Mouse (Mus musculus) neural tube, embryonic 14.5 days (tissue): ENCODE measurements around the gene Ttc34. TPM values are rescaled to one million over a fixed set of nuclear protein-coding genes. Genes with fewer than 3 reads are reported as not detected.
A peak's percentile ranks its signal among the peaks of the same experiment; 100 is the strongest.

Source experiments
- ATAC-seq: fragments of 200-750 bp; cut with Nextera tagmentation; 2 replicates; pipeline ENCODE4 v1.8.0; 2017; ENCODE audit warnings: low read depth, mild to moderate bottlenecking, moderate TSS enrichment, moderate library complexity
- H3K27ac ChIP-seq: fragments of 300-500 bp; sonication (generic); 2 replicates; pipeline ENCODE4 v1.5.1; 2014; ENCODE audit warnings: low read depth, mild to moderate bottlenecking, control low read depth, low read length, moderate library complexity, mixed read lengths
- H3K27me3 ChIP-seq: fragments of 300-500 bp; sonication (generic); 2 replicates; pipeline ENCODE4 v1.6.1; 2014; ENCODE audit warnings: low read length; ENCODE audit not compliant: control insufficient read depth, insufficient read depth
- H3K36me3 ChIP-seq: fragments of 300-500 bp; sonication (generic); 2 replicates; pipeline ENCODE4 v1.6.1; 2014; ENCODE audit warnings: low read length, mixed read lengths; ENCODE audit not compliant: control insufficient read depth, insufficient read depth
- H3K4me1 ChIP-seq: fragments of 300-500 bp; sonication (generic); 2 replicates; pipeline ENCODE4 v1.6.1; 2014; ENCODE audit warnings: low read length; ENCODE audit not compliant: control insufficient read depth, insufficient read depth
- H3K4me2 ChIP-seq: fragments of 300-500 bp; sonication (generic); 2 replicates; pipeline ENCODE4 v1.6.1; 2014; ENCODE audit warnings: mild to moderate bottlenecking, low read depth, low read length, control low read depth
- H3K4me3 ChIP-seq: fragments of 300-500 bp; sonication (generic); 2 replicates; pipeline ENCODE4 v1.5.1; 2014; ENCODE audit warnings: low read depth, low read length, control low read depth, mixed read lengths
- H3K9ac ChIP-seq: fragments of 300-500 bp; sonication (generic); replicated peaks from 2 replicates; pipeline ENCODE4 v1.6.1; 2014; ENCODE audit warnings: low read depth, mild to moderate bottlenecking, control low read depth, low read length, mixed read lengths
- H3K9me3 ChIP-seq: fragments of 300-500 bp; sonication (generic); 2 replicates; pipeline ENCODE4 v1.6.1; 2016; ENCODE audit warnings: low read length; ENCODE audit not compliant: control insufficient read depth
- WGBS: fragments of 180-500 bp; shearing (Covaris S2); extraction: QIAGEN DNeasy Blood & Tissue Kit; methylation state at CpG from one replicate; pipeline ENCODE4 v1.1.7; 2014; 5-methylcytosine and 5-hydroxymethylcytosine counted together
- polyA plus RNA-seq: library from polyadenylated mRNA; unstranded; fragments of >200 nt; fragmentation: Nextera tagmentation; extraction: Ambion mirVana; gene quantifications from 2 replicates; pipeline ENCODE4 v1.2.1, GENCODE M21; 2014

Gene Ttc34
- polyA plus RNA-seq, 1 experiment from 2014 or later: 1.1 TPM

DNA sequence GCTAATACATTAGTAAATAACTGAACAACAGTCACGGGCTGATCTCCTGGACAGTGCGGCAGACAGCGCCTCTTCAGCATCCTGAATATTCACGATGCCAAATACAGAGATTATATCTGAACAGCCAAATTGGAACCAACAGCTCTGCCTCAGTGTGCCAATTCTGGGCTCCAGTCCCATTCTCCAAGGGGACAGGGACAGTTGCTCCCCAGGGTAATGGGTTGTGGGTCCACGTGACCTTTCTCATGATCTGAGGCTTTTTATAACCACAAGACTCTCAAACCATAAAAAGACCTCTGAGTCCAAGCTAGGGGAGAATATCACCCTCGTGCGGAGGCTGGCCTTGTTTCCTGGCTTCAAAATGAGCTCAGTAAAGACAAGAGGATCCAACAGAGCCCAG, 10.1 kb upstream of the Ttc34 start:
- no peak overlapping the region for H3K4me2 ChIP-seq
- ATAC-seq: no peak
- H3K27me3 ChIP-seq: peaks cover 2% of the 10 kb centered on the region; the same call in 1 of the 2 replicates
- no peaks in the 10 kb centered on the region for H3K36me3 ChIP-seq
- no peak overlapping the region for H3K9ac ChIP-seq
- H3K4me1 ChIP-seq: peaks cover 5% of the 10 kb centered on the region; the same call in 1 of the 2 replicates
- H3K27ac ChIP-seq: no peak overlapping the region
- 79% methylated on average over 7 of the region's 7 CpGs for WGBS
- H3K9me3 ChIP-seq: no peaks in the 10 kb centered on the region
- no peak overlapping the region for H3K4me3 ChIP-seq

DNA sequence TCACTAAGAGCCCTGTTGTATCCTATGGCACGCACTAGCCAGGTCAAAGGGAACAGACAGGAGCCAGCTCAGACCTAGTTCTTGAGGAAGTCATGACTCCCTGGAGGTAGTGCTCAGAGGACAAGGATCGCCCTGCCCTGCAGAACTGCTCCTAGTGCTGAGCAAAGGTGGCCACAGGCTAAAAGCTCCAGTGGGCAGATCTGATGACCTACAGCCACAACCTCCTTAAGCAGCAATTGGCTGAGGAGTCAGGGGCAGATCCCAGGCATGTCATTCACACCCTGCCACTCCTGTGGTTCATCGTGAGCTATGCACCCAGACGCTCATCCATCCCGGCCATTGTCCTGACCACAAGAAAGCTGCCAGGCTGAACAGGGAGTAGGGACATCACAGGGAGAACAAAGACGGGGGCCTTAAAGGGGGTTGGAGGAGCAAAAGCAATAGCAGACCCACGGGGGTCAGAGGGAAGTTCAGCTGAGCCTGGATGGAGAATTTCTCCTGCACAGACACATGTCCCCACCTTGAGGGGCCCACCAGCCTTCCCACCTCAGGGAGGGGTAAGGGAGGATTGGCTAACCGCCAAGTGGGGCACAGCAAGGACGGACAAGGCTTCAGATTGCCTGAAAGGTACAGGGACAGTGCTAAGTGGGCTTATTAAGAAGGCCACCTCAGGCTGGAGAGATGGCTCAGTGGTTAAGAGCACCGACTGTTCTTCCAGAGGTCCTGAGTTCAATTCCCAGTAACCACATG, 9.2 kb upstream of the Ttc34 start:
- no peak overlapping the region for H3K4me3 ChIP-seq
- no peaks in the 10 kb centered on the region for H3K9me3 ChIP-seq
- no peaks in the 10 kb centered on the region for H3K36me3 ChIP-seq
- H3K27me3 ChIP-seq: peaks cover 2% of the 10 kb centered on the region; the same call in 1 of the 2 replicates
- peaks cover 13% of the 10 kb centered on the region; the same call in 1 of the 2 replicates for H3K4me1 ChIP-seq
- ATAC-seq: no peak
- H3K4me2 ChIP-seq: no peak overlapping the region
- 41% methylated on average over 10 of the region's 10 CpGs for WGBS
- no peak overlapping the region for H3K9ac ChIP-seq
- H3K27ac ChIP-seq: no peak overlapping the region

DNA sequence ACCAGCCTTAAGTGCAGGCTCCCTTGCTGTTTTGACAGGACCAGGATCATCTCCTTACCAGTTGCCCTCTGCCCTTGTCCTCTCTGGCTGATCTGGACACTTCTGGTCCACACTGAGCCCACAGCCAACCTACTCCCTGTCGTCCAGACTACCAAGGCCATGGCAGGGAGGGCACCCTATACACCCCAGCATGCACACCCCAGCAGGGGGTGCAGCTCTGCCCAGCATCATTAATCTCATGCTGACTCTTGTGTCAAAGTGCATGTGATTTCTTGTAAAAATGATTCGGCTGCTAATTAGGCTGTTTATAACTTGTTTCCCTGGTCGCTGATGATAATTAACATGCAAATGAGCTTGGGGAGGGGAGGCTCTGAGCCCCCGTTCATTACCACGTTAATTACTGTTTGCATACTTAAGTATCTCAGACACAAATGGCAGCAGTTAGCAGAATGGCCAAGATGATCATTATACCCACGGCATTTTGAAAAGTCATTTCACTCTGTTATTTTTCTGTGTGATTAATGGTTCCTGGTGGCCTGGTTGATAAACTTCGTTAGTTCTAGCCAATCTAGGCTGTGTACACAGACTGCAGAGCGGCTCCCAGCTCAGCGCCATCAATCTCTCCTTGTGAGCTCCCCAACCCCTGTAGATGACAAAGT, 5.2 kb upstream of the Ttc34 start:
- peak; percentile 52; the same call in 1 of the 2 replicates for ATAC-seq
- H3K9me3 ChIP-seq: no peaks in the 10 kb centered on the region
- peaks cover 2% of the 10 kb centered on the region; the same call in 1 of the 2 replicates for H3K27me3 ChIP-seq
- H3K4me1 ChIP-seq: peaks cover 14% of the 10 kb centered on the region; the same call in 1 of the 2 replicates
- no peak overlapping the region for H3K4me3 ChIP-seq
- WGBS: 29% methylated on average over 9 of the region's 9 CpGs
- H3K36me3 ChIP-seq: no peaks in the 10 kb centered on the region
- no peak overlapping the region for H3K27ac ChIP-seq
- H3K4me2 ChIP-seq: no peak overlapping the region
- no peak overlapping the region for H3K9ac ChIP-seq

DNA sequence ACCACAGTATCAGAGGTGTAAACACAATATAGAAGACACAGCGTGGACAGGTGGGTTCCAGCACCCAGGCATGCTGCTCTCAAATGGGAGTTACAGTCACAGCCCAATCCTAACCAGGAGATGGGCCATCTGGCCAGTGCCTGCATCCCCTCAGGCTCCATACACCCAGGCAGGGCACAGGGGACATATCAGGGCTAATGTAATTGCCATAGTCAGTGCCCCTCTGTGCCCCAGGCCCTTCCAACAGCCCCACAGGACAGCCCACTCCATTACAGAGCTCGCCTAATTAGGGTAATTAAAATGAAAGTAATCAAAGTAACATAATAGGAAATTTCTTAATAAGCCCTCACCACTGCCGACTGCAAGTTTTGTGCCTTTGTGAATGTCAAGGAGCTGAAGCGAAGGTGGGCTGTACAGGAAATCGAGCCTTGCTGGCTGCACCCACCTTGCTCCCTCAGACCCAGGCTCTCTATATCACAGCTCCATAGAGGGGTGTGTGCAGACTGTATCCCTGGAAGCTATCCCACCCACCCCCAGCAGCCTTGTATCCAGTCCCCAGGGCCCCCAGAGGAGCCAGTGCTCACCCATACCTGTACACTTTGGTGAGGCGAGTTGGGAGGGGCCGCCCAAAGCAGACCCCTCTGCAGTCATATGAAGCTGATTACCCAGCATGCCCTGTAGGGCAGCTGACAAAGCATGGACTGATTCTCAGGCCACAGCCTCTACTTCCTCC, 910 bp upstream of the Ttc34 start:
- WGBS: 53% methylated on average over 7 of the region's 7 CpGs
- Histone ChIP-seq H3K36me3 (no peaks in the 10 kb centered on the region), H3K4me2 (no peak overlapping the region), H3K9me3 (no peaks in the 10 kb centered on the region), H3K27ac (no peak overlapping the region), H3K4me3 (no peak overlapping the region), H3K9ac (no peak overlapping the region), H3K4me1 (peaks cover 14% of the 10 kb centered on the region; the same call in 1 of the 2 replicates), H3K27me3 (no peaks in the 10 kb centered on the region)
- peak; percentile 68; the same call in 1 of the 2 replicates for ATAC-seq

DNA sequence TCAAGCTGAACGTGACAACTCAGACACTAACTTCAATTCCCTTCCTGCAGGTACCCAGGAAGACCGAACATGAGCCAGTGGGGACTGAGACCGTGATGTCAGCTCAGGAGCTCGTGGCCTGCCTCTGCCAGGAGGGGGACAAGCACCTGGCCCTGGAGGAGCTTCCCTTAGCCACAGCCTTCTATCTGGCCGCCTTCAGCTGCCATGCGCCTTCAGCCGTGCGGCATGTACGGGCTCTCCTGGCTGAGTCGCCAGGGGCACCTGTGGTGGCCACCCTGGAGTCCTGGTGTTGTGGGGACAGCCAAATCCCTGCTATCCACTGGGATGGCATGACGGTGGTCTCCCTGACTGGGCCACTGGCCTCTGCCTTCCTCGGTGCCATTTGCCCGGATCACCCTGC, 1.5 kb downstream of the Ttc34 start:
- H3K9me3 ChIP-seq: no peaks in the 10 kb centered on the region
- no peak overlapping the region for H3K4me2 ChIP-seq
- H3K4me3 ChIP-seq: no peak overlapping the region
- H3K27ac ChIP-seq: no peak overlapping the region
- H3K4me1 ChIP-seq: no peaks in the 10 kb centered on the region
- H3K9ac ChIP-seq: no peak overlapping the region
- H3K36me3 ChIP-seq: no peaks in the 10 kb centered on the region
- 86% methylated on average over 13 of the region's 13 CpGs for WGBS
- no peak for ATAC-seq
- no peaks in the 10 kb centered on the region for H3K27me3 ChIP-seq

DNA sequence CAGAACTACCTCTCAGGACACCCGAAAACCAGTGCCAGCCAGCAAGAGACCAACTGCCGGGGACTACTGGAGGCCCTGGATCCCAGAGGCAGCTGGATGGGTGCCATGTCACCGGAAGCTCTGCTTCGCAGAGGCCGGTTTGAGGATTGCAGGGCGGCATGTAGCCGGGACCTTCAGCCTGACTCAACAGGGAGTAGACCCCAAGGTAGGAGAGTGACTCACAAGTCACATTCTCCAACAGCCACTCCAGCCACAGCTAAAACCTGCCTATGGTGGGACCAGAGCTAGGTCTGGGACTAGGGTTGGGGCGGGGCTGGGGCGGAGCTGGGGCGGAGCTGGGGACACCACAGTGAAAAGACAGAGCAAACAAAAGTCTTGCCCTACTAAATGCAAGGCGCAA, 2.1 kb downstream of the Ttc34 start:
- 44% methylated on average over 11 of the region's 11 CpGs for WGBS
- Histone ChIP-seq H3K4me3 (no peak overlapping the region), H3K36me3 (no peaks in the 10 kb centered on the region), H3K27me3 (no peaks in the 10 kb centered on the region), H3K27ac (no peak overlapping the region), H3K4me1 (no peaks in the 10 kb centered on the region), H3K9ac (no peak overlapping the region), H3K9me3 (no peaks in the 10 kb centered on the region), H3K4me2 (no peak overlapping the region)
- ATAC-seq: no peak

DNA sequence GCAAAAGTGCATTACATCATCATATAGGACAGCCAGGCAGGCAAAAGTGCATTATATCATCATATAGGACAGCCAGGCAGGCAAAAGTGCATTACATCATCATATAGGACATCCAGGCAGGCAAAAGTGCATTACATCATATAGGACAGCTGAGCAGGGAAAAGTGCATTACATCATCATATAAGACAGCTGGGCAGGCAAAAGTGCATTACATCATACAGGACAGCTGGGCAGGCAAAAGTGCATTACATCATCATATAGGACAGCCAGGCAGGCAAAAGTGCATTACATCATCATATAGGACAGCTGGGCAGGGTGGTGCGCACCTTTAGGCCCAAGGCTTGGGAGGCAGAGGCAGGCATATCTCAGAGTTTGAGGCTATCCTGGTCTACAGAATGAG, 15.4 kb downstream of the Ttc34 start:
- H3K4me1 ChIP-seq: no peaks in the 10 kb centered on the region
- H3K27ac ChIP-seq: no peak overlapping the region
- no peaks in the 10 kb centered on the region for H3K36me3 ChIP-seq
- H3K4me3 ChIP-seq: no peak overlapping the region
- WGBS: 96% methylated on average over 1 of the region's 1 CpGs
- no peak for ATAC-seq
- H3K9ac ChIP-seq: no peak overlapping the region
- H3K9me3 ChIP-seq: no peaks in the 10 kb centered on the region
- H3K27me3 ChIP-seq: peaks cover 5% of the 10 kb centered on the region; the same call in 1 of the 2 replicates
- H3K4me2 ChIP-seq: no peak overlapping the region

DNA sequence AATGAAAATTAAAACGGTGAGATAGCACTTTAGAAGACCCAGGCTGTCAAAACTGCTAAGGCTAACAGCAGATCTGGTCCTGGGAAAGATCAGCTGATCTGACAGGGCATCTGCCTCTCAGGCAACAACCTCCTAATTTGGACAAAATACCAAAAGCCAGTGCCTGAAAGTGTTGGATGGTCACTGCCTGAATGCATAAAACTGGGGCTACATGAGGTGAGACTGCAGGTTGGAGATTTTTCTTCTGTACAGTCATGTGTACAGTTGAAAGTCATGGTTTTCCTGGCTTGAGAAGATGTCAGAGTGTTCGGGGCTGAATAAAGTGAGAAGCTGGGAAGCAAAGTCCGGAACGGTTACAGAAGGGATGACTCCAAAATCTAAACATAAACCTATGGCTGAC, 16.6 kb downstream of the Ttc34 start:
- ATAC-seq: no peak
- Histone ChIP-seq H3K4me2 (no peak overlapping the region), H3K9ac (no peak overlapping the region), H3K27me3 (peaks cover 5% of the 10 kb centered on the region; the same call in 1 of the 2 replicates), H3K4me1 (no peaks in the 10 kb centered on the region), H3K9me3 (no peaks in the 10 kb centered on the region), H3K27ac (no peak overlapping the region), H3K36me3 (no peaks in the 10 kb centered on the region), H3K4me3 (no peak overlapping the region)
- 86% methylated on average over 4 of the region's 4 CpGs for WGBS
